Mouse (Mus musculus) cortical plate, adult 2 months (tissue): ENCODE results near the gene Chmp5.

Experiments used
- CTCF ChIP-seq: fragments of 200-500 bp; IDR thresholded peaks from 2 replicates; pipeline ENCODE4 v1.5.1; 2011; ENCODE audit warnings: mild to moderate bottlenecking, control low read depth, low read length; ENCODE audit not compliant: insufficient read depth; ENCODE audit errors: extremely low read depth
- POLR2A ChIP-seq: fragments of 200-500 bp; IDR thresholded peaks from 2 replicates; pipeline ENCODE4 v1.6.1; 2011; ENCODE audit warnings: mild to moderate bottlenecking, low read length, control low read depth; ENCODE audit not compliant: insufficient read depth; ENCODE audit errors: extremely low read depth

- TF ChIP-seq POLR2A (no peak), CTCF (no peak)
Measured at GRCm38 (mm10) chr4:40898476-40899044, 49.6 kb upstream of the Chmp5 start.
